Mouse (Mus musculus): Measurements from ENCODE around the gene Trip11.

Trip11 gene

DNA sequence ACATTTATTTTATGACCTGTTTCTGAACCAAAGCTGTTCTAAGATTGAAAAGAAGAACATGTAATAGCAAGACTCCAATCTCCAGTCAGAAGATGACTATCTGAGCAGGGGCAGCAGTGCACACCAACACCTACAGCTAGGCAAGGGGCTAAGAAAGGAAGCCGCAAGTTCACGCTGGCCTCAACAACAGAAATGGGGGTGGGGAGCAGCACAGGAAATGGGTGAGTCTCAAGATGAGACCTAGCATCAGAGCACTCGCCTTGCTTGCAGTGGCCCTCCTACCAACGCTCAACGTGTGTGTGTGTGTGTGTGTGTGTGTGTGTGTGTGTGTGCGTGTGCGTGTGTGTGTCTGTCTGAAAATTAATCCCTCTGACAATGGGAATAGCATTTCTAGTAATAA is 16.0 kb downstream of the Trip11 start:
- no peak for DNase-seq (ENCODE audit: low read depth)

DNA sequence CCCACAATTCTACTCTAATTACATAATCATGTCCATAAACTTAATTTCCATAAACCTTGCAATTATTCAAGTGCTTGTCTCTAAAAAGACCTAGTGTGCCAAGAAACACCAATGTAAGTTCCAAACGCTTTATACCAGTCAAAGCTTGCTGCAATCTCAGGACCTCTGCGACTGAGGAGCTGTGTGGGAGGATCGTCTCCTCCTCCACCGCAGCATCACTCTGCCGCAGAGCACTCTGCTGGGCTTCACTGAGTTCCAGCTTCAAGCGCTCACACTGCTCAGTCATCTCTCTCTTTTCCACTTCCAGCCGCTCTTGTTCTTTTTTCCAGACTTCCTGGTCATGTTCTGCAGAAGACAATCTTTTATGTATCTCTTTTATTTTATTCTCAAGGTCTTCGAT is 19.8 kb downstream of the Trip11 start:
- no peak for DNase-seq (ENCODE audit: low read depth)

DNA sequence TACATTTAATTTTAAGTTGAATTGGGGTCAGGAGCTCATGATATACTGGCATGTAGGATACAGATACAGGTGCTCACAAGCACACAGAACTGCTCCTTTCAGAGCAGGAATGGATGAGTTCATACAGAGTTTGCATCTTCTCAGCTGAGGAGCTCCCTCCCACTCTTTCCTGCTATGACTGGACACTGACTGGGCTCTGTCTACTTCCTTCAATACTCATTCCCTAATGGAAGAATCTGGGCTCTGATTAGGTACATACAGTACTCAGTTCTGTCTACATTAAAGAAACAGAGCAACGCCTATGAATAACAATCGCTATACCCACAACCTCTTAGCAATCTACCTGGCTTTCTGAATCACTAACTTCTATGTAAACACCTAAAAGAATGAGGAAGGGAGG is 20.2 kb downstream of the Trip11 start:
- DNase-seq (ENCODE audit: low read depth): no peak

DNA sequence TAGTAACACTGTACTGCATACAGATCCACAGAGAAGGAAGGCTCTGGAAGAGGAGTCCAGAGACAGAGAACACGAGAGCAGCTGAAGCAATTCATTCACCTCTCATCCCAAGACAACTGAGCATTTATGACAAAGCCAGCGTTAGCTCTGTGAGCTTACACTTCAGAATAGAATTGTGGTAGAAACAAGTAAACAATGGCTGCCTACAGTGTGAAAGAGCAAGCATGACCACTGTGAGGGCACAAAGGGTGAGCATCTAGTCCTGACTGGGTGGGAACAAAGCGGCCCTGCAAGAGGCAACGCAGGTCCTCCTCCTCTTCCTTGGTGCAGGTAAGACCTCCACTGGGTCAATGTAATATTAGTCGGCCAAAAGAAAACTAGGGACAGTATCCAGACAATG is 22.0 kb downstream of the Trip11 start:
- DNase-seq (ENCODE audit: low read depth): no peak

- DNase-seq (ENCODE audit: low read depth): no peak
Observed at GRCm38 (mm10) chr12:101889351-101889750, 23.7 kb downstream of the Trip11 start.

- no peak for DNase-seq (ENCODE audit: low read depth)
Observed at GRCm38 (mm10) chr12:101888312-101888711, 24.8 kb downstream of the Trip11 start.

DNA sequence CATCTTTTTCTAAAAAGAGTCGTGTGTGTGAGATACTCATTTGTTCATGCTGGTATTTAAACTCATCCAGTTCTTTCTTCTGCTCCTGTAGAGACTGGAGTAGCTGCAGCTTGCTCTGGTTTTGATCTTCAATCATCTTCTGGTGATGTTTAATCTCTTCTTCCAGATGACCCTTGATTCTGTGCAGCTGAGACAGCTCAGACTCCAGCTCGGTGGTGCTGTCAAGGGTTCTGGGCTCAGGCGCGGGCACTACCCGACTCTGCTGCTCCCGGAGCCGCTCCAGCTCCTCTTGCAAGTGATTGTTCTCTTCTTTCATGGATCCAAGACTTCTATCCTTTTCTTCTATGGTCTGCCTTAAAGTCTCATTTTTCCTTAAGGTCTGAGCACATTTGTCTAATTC is 28.1 kb downstream of the Trip11 start:
- DNase-seq (ENCODE audit: low read depth): no peak

DNA sequence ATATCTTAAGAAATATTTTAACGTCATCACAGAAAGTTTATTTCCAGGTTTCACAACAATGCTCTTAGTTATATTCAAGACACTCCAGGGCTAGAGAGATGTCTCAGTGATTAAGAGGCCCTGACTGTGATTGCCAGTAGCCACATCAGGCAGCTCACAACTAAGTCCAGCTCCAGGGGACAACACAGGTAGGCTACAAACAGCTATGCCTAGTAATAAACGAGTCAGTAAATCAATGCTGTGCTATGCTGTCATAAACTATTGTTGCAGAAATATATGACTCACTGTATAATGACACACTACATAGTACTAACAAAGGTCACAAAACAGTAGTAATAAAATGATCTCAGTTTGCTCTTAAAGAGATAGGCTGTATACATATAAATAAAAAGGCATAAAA is 36.7 kb downstream of the Trip11 start:
- no peak for DNase-seq (ENCODE audit: low read depth)

GRCm38 (mm10) chr12:101875107-101875506 is 38.0 kb downstream of the Trip11 start:
- peak; percentile 40 for DNase-seq (ENCODE audit: low read depth)

GRCm38 (mm10) chr12:101862286-101862964 is 50.6 kb downstream of the Trip11 start:
- DNase-seq (ENCODE audit: low read depth): no peak

- peak; percentile 68 for DNase-seq (ENCODE audit: low read depth)
Observed at GRCm38 (mm10) chr12:101860256-101860655, 52.8 kb downstream of the Trip11 start.

DNA sequence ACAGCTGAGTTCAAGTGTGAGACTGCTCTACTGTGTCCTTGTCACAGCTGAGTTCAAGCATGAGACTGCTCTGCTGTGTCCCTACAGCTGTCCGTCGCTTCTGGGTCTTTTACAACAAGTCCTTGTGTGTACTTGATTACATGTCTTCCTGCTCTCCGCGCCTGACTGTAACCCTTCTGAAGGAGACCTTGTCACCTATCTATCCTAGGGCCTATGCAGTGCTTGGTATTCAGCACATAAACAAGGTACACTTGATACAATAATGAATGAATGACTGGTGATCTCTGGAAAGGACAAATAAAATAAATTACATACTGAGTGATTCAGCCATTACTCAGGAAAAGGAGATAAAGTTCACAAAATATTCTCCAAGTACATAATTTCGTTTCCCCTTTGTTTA is 55.1 kb downstream of the Trip11 start:
- DNase-seq (ENCODE audit: low read depth): no peak

DNA sequence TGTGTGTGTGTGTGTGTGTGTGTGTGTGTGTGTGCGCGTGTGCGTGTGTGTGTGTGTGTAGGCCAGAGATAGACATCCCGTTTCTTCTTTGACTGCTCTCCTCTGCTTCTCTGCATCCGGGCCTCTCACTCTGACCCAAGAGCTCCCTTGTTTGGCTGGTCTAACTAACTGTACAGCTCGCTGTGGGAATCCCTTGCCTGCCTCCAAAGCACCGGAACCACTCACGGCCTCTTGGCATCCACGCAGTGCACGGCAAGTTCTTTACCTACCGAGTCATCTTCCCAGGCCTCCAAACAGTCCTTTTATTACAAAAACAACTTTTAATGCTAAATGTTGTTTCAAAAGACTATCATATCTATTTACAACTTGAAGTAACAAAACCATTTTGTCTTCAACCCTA is 58.7 kb downstream of the Trip11 start:
- no peak for DNase-seq (ENCODE audit: low read depth)

DNA sequence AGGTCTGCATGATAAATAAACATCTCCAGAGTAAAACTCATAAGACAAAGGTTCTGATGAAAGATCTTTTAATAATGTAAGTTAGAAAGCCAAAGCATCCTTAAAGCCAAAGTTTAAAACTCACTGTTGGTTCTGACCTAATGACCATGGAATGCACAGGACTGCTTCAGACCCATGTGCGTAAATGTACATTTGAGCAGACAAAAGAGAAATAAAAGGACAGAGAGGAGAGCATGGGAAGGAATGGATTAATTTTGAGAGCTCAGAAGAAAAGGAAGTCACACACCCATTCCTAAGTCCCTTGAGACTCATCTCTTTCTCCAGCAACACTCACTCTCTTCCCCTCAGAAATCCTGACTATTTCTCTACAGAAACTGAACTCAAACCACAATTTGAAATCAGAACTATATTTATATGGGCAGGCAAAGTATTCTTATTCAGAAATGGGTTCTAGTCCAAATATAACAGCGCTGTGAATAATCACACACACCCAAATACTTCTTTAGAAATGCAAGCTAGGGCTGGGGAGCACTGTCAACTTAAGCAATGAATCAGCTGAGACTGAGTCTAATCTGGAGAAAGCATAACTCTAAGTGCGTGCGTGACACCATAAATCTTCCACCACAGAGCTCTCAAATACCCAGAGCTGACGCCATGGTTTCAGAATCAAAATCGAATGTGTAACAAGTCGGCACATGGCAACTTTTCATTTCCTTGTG is 61.1 kb downstream of the Trip11 start:
- DNase-seq (ENCODE audit: low read depth): peak; percentile 86

DNA sequence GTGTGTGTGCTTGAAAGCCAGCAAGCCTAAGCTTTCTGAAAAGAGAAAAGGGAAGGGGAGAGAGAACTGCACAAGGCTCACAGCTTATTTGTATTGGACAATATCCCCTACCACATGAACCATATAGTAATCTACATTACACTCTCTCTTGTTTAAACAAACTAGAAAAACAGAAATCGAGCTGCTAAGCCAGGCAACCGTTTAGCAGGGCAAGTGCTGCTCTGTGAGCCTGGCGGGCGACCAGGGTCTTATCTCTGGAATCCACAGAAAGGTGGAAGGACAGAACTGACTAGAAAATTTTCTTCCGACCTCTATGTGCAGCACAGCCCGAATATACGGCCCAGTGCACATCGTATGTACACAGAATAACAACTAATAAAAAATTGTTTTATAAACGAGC is 61.8 kb downstream of the Trip11 start:
- no peak for DNase-seq (ENCODE audit: low read depth)

DNA sequence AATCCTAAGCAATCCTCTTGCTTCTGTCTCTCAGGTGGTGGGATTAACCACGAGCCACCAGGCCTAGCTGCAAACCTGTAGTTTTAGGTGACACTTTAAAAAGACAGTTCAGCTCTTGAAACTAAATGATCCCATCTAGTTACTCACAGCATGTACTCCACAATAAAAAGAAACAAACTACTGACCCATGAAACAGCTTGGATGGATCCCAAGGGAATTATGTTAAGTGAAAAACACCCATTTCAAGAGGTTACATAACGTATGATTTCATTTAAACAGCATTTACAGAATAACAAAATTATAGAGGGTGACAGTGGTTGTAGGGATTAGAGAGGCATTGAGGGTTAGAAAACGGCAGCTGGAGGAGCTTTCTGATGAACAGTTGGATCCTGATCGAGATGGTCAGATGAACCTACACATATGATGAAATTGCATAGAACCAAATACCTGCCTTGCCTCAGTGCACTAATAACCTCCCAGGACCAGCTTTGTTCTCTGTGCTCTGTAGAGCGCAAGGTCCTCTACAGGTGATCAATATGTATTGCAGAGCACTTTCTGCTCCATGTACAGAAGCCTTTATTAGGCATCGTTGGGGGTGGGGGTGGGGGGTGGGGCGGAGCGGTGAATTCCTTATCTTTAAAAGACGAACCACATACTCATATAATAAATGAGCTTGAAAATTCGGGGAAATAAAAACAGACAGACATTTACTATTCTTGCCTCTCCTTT is 76.4 kb downstream of the Trip11 start:
- no peak for DNase-seq (ENCODE audit: low read depth)

DNA sequence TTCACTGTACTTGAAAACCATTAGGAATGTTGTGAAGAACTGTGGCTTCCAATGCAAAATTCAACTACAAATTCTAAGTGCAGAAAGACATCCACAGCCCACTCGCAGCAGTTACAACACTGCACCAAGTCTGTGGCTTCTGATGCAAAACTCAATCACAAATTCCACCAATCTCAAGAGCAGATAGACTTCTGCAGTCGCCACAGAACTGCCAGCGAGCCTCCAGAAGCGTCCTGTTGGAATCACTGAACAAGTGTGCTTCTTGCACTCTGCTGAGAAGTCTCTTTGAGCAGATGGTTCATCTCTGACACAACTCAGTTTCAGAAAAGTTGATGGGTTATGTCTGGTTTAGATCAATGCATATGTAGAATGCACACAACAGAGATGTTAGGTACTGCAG is 78.4 kb downstream of the Trip11 start:
- no peak for DNase-seq (ENCODE audit: low read depth)

DNA sequence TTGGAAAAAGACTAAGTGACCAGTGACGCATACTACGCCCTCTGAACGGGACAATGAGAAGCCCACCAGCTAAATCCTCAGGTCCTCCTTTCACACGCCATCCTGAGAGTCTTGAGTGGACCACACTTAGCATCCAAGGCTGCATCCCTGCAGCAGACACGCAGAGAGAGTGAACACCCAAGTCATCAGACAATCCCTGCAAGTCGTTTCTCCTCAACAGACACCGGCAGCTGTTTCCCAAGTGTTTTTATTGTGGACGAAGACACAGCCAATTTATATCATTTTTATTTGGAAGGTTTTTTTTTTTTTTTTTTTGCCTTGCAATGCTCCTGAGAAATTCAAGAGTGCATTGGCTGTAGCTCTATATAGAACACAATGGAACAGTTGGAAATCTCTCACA is 79.3 kb downstream of the Trip11 start:
- DNase-seq (ENCODE audit: low read depth): no peak

DNA sequence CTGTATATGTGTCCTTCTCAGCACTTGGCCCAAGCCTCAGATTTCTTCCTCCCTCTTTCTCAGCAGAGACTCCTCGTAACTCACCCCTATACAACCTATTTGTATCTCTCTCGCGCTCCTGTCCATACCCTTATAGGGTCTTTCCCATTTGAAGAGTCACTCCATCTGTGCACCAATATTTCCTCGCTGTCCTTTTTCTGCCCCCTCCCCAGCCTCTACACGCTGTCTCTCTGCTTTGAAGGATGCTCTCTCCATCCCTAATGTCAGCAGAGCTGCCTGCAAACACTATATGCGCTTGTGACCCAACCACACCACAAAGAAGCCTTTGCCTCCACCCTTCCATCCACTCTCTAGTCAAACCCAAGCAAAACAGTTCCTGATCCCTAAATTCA is 80.0 kb downstream of the Trip11 start:
- no peak for DNase-seq (ENCODE audit: low read depth)

DNA sequence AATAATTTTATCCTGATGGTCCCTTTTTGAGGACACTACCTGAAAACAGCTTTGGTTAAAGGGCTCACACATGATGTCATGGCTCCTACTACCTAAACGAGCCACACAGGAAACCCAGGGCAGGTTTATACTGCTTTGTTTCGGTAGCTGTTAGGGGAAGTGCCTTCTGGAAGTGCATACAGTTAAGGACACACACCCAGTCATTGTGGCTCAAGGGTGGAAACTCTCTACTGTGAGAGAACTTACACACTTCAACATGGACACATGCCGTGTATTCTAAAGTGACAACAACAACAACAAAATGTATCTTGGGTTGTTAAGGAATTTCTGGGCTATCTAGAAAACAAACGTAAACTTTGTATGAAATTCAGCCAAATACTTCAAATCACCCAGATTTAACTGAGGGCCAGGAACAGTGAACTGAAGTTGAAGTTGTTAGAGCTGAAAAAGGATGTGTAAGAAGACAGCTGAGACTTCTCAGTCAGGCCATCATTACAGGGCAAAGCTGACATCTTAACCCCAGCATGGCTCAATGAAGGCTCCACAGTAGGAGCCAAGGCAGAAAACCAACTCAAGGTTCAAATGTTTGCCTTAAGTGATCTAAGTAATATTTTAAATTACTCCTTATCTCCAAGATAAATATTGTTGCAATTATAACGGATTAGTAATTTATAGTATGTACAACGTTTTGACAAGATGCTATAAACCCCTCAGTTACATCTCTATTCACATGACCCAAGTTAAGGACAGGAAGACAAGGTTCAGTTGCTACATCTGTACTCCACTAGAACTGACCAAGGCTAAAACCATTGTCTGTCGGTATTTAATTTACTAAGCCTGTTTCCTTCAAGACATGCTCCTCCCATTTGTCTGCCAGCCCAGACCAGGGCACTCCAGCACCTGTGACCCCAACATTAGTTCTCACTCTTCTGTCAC is 80.6 kb downstream of the Trip11 start:
- DNase-seq (ENCODE audit: low read depth): no peak

GRCm38 (mm10) chr12:101831221-101831620 is 81.8 kb downstream of the Trip11 start:
- no peak for DNase-seq (ENCODE audit: low read depth)

GRCm38 (mm10) chr12:101823161-101823560 is 89.9 kb downstream of the Trip11 start:
- no peak for DNase-seq (ENCODE audit: low read depth)

Measured in fibroblast of lung, adult 2 months (primary cell).